Mouse (Mus musculus): Measurements from ENCODE around the gene Insig1.

- TF ChIP-seq CTCF (IDR thresholded peaks at IDR 0.05; ENCODE audit: control insufficient read depth, insufficient read depth, low read length) (no peak), POLR2A (IDR thresholded peaks at IDR 0.05; ENCODE audit: borderline replicate concordance, control insufficient read depth, low read depth, low read length) (no peak)
These were observed 37.9 kb upstream of the Insig1 start for GRCm38 (mm10) chr5:28033281-28033680.

Measured in bone marrow, adult 2 months (tissue).